Comparison of ENCODE assay signal across 8 mouse cellular contexts in genomic region chr17:24896993-24897269, GRCm38 (mm10). TPM values are rescaled to one million over a fixed set of nuclear protein-coding genes. Genes with fewer than 3 reads are reported as not detected.
DNase-seq lines count a peak whose midpoint lies in the region; ATAC-seq and TF ChIP-seq lines count a peak whose summit lies in the region.

No protein-coding gene starts in this region.

- DNase-seq in retina, embryonic 14.5 days (ENCODE audit: low spot score): peak; percentile 5
- no peak for DNase-seq in retina, postnatal 1 day
- DNase-seq in limb, embryonic 14.5 days (ENCODE audit: low spot score): no peak
- DNase-seq in stomach, postnatal 0 days (ENCODE audit: low spot score): no peak
- DNase-seq in cerebellum, postnatal 36 days: no peak
- DNase-seq in right cerebral cortex, postnatal 36 days (ENCODE audit: low spot score in 2 of 2): no peak

- H3K4me2 ChIP-seq in limb, embryonic 14.5 days (replicated peaks; ENCODE audit: low read depth, low read length, severe bottlenecking): peak overlapping the region; percentile 98
- peak overlapping the region; percentile 99 for H3K4me2 ChIP-seq in stomach, postnatal 0 days (replicated peaks; ENCODE audit: low read depth)

- 47% methylated on average over 11 of the region's 11 CpGs for WGBS in limb, embryonic 14.5 days
- 28% methylated on average over 11 of the region's 11 CpGs for WGBS in stomach, postnatal 0 days

- no peak overlapping the region for H3K27ac ChIP-seq in limb, embryonic 14.5 days (replicated peaks; ENCODE audit: low read depth, low read length)
- H3K27ac ChIP-seq in stomach, postnatal 0 days (replicated peaks): no peak overlapping the region

- no peaks in the 10 kb centered on the region for H3K27me3 ChIP-seq in erythroblast, embryonic 14.5 days (ENCODE audit: control insufficient read depth)
- no peaks in the 10 kb centered on the region for H3K27me3 ChIP-seq in limb, embryonic 14.5 days (ENCODE audit: control insufficient read depth, insufficient read depth, low read length)
- no peaks in the 10 kb centered on the region for H3K27me3 ChIP-seq in stomach, postnatal 0 days (ENCODE audit: control insufficient read depth, insufficient read depth, low read length)

- H3K36me3 ChIP-seq in erythroblast, embryonic 14.5 days (ENCODE audit: control insufficient read depth): peaks cover 81% of the 10 kb centered on the region
- peaks cover 72% of the 10 kb centered on the region for H3K36me3 ChIP-seq in limb, embryonic 14.5 days (ENCODE audit: control insufficient read depth, insufficient read depth, low read length)
- H3K36me3 ChIP-seq in stomach, postnatal 0 days (ENCODE audit: control insufficient read depth, insufficient read depth, low read length): peaks cover 32% of the 10 kb centered on the region

- ATAC-seq in erythroblast, adult 5-6 weeks (replicated peaks; ENCODE audit: low FRiP score, poor library complexity, severe bottlenecking): no peak
- ATAC-seq in limb, embryonic 14.5 days (ENCODE audit: low FRiP score, low read depth): no peak
- no peak for ATAC-seq in stomach, postnatal 0 days (ENCODE audit: low FRiP score, low TSS enrichment)

- H3K4me1 ChIP-seq in erythroblast, embryonic 14.5 days (ENCODE audit: control insufficient read depth): peaks cover 88% of the 10 kb centered on the region
- H3K4me1 ChIP-seq in limb, embryonic 14.5 days (ENCODE audit: control insufficient read depth, insufficient read depth, low read length): peaks cover 22% of the 10 kb centered on the region
- peaks cover 5% of the 10 kb centered on the region for H3K4me1 ChIP-seq in stomach, postnatal 0 days (replicated peaks; ENCODE audit: control insufficient read depth, insufficient read depth)

- TF ChIP-seq EP300 in stomach, postnatal 0 days (optimal IDR thresholded peaks at IDR 0.05): no peak

- H3K9me3 ChIP-seq in erythroblast, embryonic 14.5 days (ENCODE audit: control insufficient read depth, low read length): no peaks in the 10 kb centered on the region
- no peaks in the 10 kb centered on the region for H3K9me3 ChIP-seq in limb, embryonic 14.5 days (ENCODE audit: control insufficient read depth, low read length)
- no peaks in the 10 kb centered on the region for H3K9me3 ChIP-seq in stomach, postnatal 0 days (ENCODE audit: control insufficient read depth, low read length)

- TF ChIP-seq CTCF in stomach, postnatal 0 days (IDR thresholded peaks at IDR 0.05; ENCODE audit: low read depth): no peak

- peak overlapping the region; percentile 64 for H3K4me3 ChIP-seq in erythroblast, embryonic 14.5 days (replicated peaks)
- peak overlapping the region; percentile 70 for H3K4me3 ChIP-seq in limb, embryonic 14.5 days (replicated peaks; ENCODE audit: low read length)
- peak overlapping the region; percentile 92 for H3K4me3 ChIP-seq in stomach, postnatal 0 days (ENCODE audit: low read depth, low read length)

- H3K9ac ChIP-seq in limb, embryonic 14.5 days (ENCODE audit: low read depth, low read length, severe bottlenecking): peak overlapping the region; percentile 68
- peak overlapping the region; percentile 93 for H3K9ac ChIP-seq in stomach, postnatal 0 days (ENCODE audit: low read length)

- no peak for TF ChIP-seq POLR2A in limb, embryonic 14.5 days (IDR thresholded peaks at IDR 0.05; ENCODE audit: borderline replicate concordance, extremely low read depth, insufficient read depth, insufficient read length)

RNA-seq across cellular contexts. Expression of gene Nme3, which starts 0.6 kb away (rescaled TPM):
- 14.9 and 16.7 TPM in 2 replicates for polyA plus RNA-seq in erythroblast, embryonic 14.5 days (2012)
- 15.0 and 18.3 TPM in 2 replicates for total RNA-seq in erythroblast, adult 5-6 weeks (2015; ENCODE audit: low replicate concordance)
- total RNA-seq in erythroblast, adult 5-6 weeks (2017; ENCODE audit: low replicate concordance): 29.1 and 32.2 TPM in 2 replicates
- polyA plus RNA-seq in limb, embryonic 14.5 days (2012; rRNA removed): 30.3 and 36.5 TPM in 2 replicates
- polyA plus RNA-seq in limb, embryonic 14.5 days (2014; fragmentation: Nextera tagmentation; extraction: Ambion mirVana): 47.6 and 48.4 TPM in 2 replicates
- polyA plus RNA-seq in stomach, postnatal 0 days (2015; fragmentation: Nextera tagmentation; extraction: Ambion mirVana): 39.8 and 40.2 TPM in 2 replicates

RNA-seq across cellular contexts. Expression of gene Mrps34, which starts 2.0 kb away (rescaled TPM):
- polyA plus RNA-seq in erythroblast, embryonic 14.5 days (2012): 6.4 and 7.5 TPM in 2 replicates
- 4.8 and 7.1 TPM in 2 replicates for total RNA-seq in erythroblast, adult 5-6 weeks (2015; ENCODE audit: low replicate concordance)
- total RNA-seq in erythroblast, adult 5-6 weeks (2017; ENCODE audit: low replicate concordance): 2.0 and 5.0 TPM in 2 replicates
- polyA plus RNA-seq in limb, embryonic 14.5 days (2012; rRNA removed): 101 and 121 TPM in 2 replicates
- polyA plus RNA-seq in limb, embryonic 14.5 days (2014; fragmentation: Nextera tagmentation; extraction: Ambion mirVana): 82.1 and 82.7 TPM in 2 replicates
- polyA plus RNA-seq in stomach, postnatal 0 days (2015; fragmentation: Nextera tagmentation; extraction: Ambion mirVana): 102 and 104 TPM in 2 replicates

RNA-seq across cellular contexts. Expression of gene Eme2, which starts 2.0 kb away (rescaled TPM):
- polyA plus RNA-seq in erythroblast, embryonic 14.5 days (2012): 1.7 and 1.8 TPM in 2 replicates
- 7.1 and 8.6 TPM in 2 replicates for total RNA-seq in erythroblast, adult 5-6 weeks (2015; ENCODE audit: low replicate concordance)
- 10.9 and 12.4 TPM in 2 replicates for total RNA-seq in erythroblast, adult 5-6 weeks (2017; ENCODE audit: low replicate concordance)
- polyA plus RNA-seq in limb, embryonic 14.5 days (2012; rRNA removed): 39.1 and 43.9 TPM in 2 replicates
- 28.7 and 28.9 TPM in 2 replicates for polyA plus RNA-seq in limb, embryonic 14.5 days (2014; fragmentation: Nextera tagmentation; extraction: Ambion mirVana)
- 15.6 and 17.6 TPM in 2 replicates for polyA plus RNA-seq in stomach, postnatal 0 days (2015; fragmentation: Nextera tagmentation; extraction: Ambion mirVana)

RNA-seq across cellular contexts. Expression of gene Spsb3, which starts 10.5 kb away (rescaled TPM):
- 9.2 and 10.3 TPM in 2 replicates for polyA plus RNA-seq in erythroblast, embryonic 14.5 days (2012)
- 20.4 and 49.3 TPM in 2 replicates for total RNA-seq in erythroblast, adult 5-6 weeks (2015; ENCODE audit: low replicate concordance)
- 28.2 and 35.1 TPM in 2 replicates for total RNA-seq in erythroblast, adult 5-6 weeks (2017; ENCODE audit: low replicate concordance)
- 49.6 and 53.4 TPM in 2 replicates for polyA plus RNA-seq in limb, embryonic 14.5 days (2012; rRNA removed)
- polyA plus RNA-seq in limb, embryonic 14.5 days (2014; fragmentation: Nextera tagmentation; extraction: Ambion mirVana): 39.4 and 40.8 TPM in 2 replicates
- 45.5 and 47.8 TPM in 2 replicates for polyA plus RNA-seq in stomach, postnatal 0 days (2015; fragmentation: Nextera tagmentation; extraction: Ambion mirVana)

RNA-seq across cellular contexts. Expression of gene Nubp2, which starts 10.8 kb away (rescaled TPM):
- polyA plus RNA-seq in erythroblast, embryonic 14.5 days (2012): 7.5 and 12.0 TPM in 2 replicates
- total RNA-seq in erythroblast, adult 5-6 weeks (2015; ENCODE audit: low replicate concordance): 25.4 and 31.6 TPM in 2 replicates
- 10.6 and 11.4 TPM in 2 replicates for total RNA-seq in erythroblast, adult 5-6 weeks (2017; ENCODE audit: low replicate concordance)
- 27.4 and 31.2 TPM in 2 replicates for polyA plus RNA-seq in limb, embryonic 14.5 days (2012; rRNA removed)
- 54.0 and 55.5 TPM in 2 replicates for polyA plus RNA-seq in limb, embryonic 14.5 days (2014; fragmentation: Nextera tagmentation; extraction: Ambion mirVana)
- 39.4 and 40.5 TPM in 2 replicates for polyA plus RNA-seq in stomach, postnatal 0 days (2015; fragmentation: Nextera tagmentation; extraction: Ambion mirVana)
